Mouse (Mus musculus): ENCODE data around the gene Sarm1.

- TF ChIP-seq POLR2A (IDR thresholded peaks at IDR 0.05; ENCODE audit: borderline replicate concordance, low read depth, low read length) = no peak
- TF ChIP-seq CTCF (IDR thresholded peaks at IDR 0.05; ENCODE audit: low read depth, low read length) = no peak
These were observed 15.7 kb upstream of the Sarm1 start for GRCm38 (mm10) chr11:78513106-78513790.
